Mouse (Mus musculus): ENCODE data around the gene Calhm3. TPM values are rescaled to one million over a fixed set of nuclear protein-coding genes. Genes with fewer than 3 reads are reported as not detected.
A peak's percentile ranks its signal among the peaks of the same experiment; 100 is the strongest.
"Not testable (repeated sequence)": the region's sequence is repeated elsewhere in the genome, so short reads cannot be mapped to it uniquely, and the experiment has no call there.

Calhm3 gene
- polyA plus RNA-seq, 1 experiment from 2014 or later, result not detected

GRCm38 (mm10) chr19:47166758-47167157 lies 9.2 kb upstream of the Calhm3 start:
- no peak overlapping the region for H3K4me3 ChIP-seq (replicated peaks)
- WGBS, result 36% methylated on average over 3 of the region's 3 CpGs
- no peaks in the 10 kb centered on the region for H3K36me3 ChIP-seq
- H3K27me3 ChIP-seq (replicated peaks), result no peaks in the 10 kb centered on the region
- no peak for ATAC-seq (ENCODE audit: insufficient read depth, low FRiP score, low read depth)
- H3K9me3 ChIP-seq, result no peaks in the 10 kb centered on the region
- H3K4me1 ChIP-seq, result peaks cover 13% of the 10 kb centered on the region; the same call in 1 of the 2 replicates
- no peak overlapping the region for H3K27ac ChIP-seq
- no peak overlapping the region for H3K9ac ChIP-seq
- H3K4me2 ChIP-seq, result no peak overlapping the region

- H3K4me1 ChIP-seq, result peaks cover 7% of the 10 kb centered on the region; the same call in 1 of the 2 replicates
- no peaks in the 10 kb centered on the region for H3K27me3 ChIP-seq (replicated peaks)
- no peak overlapping the region for H3K4me3 ChIP-seq (replicated peaks)
- no peaks in the 10 kb centered on the region for H3K36me3 ChIP-seq
- H3K27ac ChIP-seq, result no peak overlapping the region
- 93% methylated on average over 6 of the region's 6 CpGs for WGBS
- H3K9ac ChIP-seq, result no peak overlapping the region
- ATAC-seq (ENCODE audit: insufficient read depth, low FRiP score, low read depth), result no peak
- no peaks in the 10 kb centered on the region for H3K9me3 ChIP-seq
- H3K4me2 ChIP-seq, result no peak overlapping the region
Observed at GRCm38 (mm10) chr19:47163176-47163744, 5.7 kb upstream of the Calhm3 start.

- Histone ChIP-seq H3K4me1 (no peaks in the 10 kb centered on the region; the same call in 1 of the 2 replicates), H3K36me3 (no peaks in the 10 kb centered on the region), H3K4me2 (no peak overlapping the region), H3K4me3 (replicated peaks) (no peak overlapping the region), H3K27ac (no peak overlapping the region), H3K9ac (no peak overlapping the region), H3K27me3 (replicated peaks) (no peaks in the 10 kb centered on the region), H3K9me3 (no peaks in the 10 kb centered on the region)
- no peak for ATAC-seq (ENCODE audit: insufficient read depth, low FRiP score, low read depth)
- 56% methylated on average over 4 of the region's 4 CpGs for whole genome bisulfite sequencing
Observed at GRCm38 (mm10) chr19:47161669-47162068, 4.1 kb upstream of the Calhm3 start.

- WGBS, result 91% methylated on average over 7 of the region's 7 CpGs
- Histone ChIP-seq H3K4me1 (no peaks in the 10 kb centered on the region), H3K9me3 (no peaks in the 10 kb centered on the region)
Observed at GRCm38 (mm10) chr19:47153767-47154166, 3.8 kb downstream of the Calhm3 start.

GRCm38 (mm10) chr19:47152062-47152369 lies 5.5 kb downstream of the Calhm3 start:
- Histone ChIP-seq H3K27me3 (replicated peaks) (no peaks in the 10 kb centered on the region; the same call in 1 of the 2 replicates), H3K4me1 (no peaks in the 10 kb centered on the region), H3K9me3 (no peaks in the 10 kb centered on the region), H3K36me3 (no peaks in the 10 kb centered on the region), H3K9ac (no peak overlapping the region), H3K27ac (no peak overlapping the region), H3K4me3 (replicated peaks) (peak overlapping the region; percentile 22; the same call in 1 of the 2 replicates), H3K4me2 (peak overlapping the region; percentile 50)
- WGBS, result 64% methylated on average over 12 of the region's 12 CpGs
- no peak for ATAC-seq (ENCODE audit: insufficient read depth, low FRiP score, low read depth)

More at GRCm38 (mm10) chr19:47153767-47154166, 3.8 kb downstream of the Calhm3 start:
- Histone ChIP-seq H3K27me3 (replicated peaks) (no peaks in the 10 kb centered on the region; the same call in 1 of the 2 replicates), H3K9ac (no peak overlapping the region), H3K4me2 (no peak overlapping the region), H3K27ac (no peak overlapping the region), H3K4me3 (replicated peaks) (no peak overlapping the region), H3K36me3 (no peaks in the 10 kb centered on the region)
- no peak for ATAC-seq (ENCODE audit: insufficient read depth, low FRiP score, low read depth)

- no peak for ATAC-seq (ENCODE audit: insufficient read depth, low FRiP score, low read depth)
- no peak overlapping the region for H3K9ac ChIP-seq
- 27% methylated on average over 32 of the region's 32 CpGs for WGBS
Observed at GRCm38 (mm10) chr19:47151332-47152061, 6.1 kb downstream of the Calhm3 start.

GRCm38 (mm10) chr19:47149854-47150253 lies 7.7 kb downstream of the Calhm3 start:
- WGBS, result 33% methylated on average over 4 of the region's 4 CpGs
- Histone ChIP-seq H3K9me3 (no peaks in the 10 kb centered on the region), H3K36me3 (no peaks in the 10 kb centered on the region)

More at GRCm38 (mm10) chr19:47151332-47152061, 6.1 kb downstream of the Calhm3 start:
- H3K4me3 ChIP-seq (replicated peaks), result peak overlapping the region; percentile 22; the same call in 1 of the 2 replicates
- H3K9me3 ChIP-seq, result no peaks in the 10 kb centered on the region
- H3K4me1 ChIP-seq, result no peaks in the 10 kb centered on the region
- H3K27me3 ChIP-seq (replicated peaks), result no peaks in the 10 kb centered on the region; the same call in 1 of the 2 replicates
- H3K4me2 ChIP-seq, result peak overlapping the region; percentile 50
- H3K36me3 ChIP-seq, result no peaks in the 10 kb centered on the region
- H3K27ac ChIP-seq, result no peak overlapping the region

GRCm38 (mm10) chr19:47148267-47148847 lies 9.2 kb downstream of the Calhm3 start:
- 64% methylated on average over 5 of the region's 5 CpGs for WGBS
- H3K9ac ChIP-seq, result no peak overlapping the region
- H3K4me3 ChIP-seq (replicated peaks), result no peak overlapping the region
- no peaks in the 10 kb centered on the region for H3K4me1 ChIP-seq
- no peaks in the 10 kb centered on the region for H3K36me3 ChIP-seq
- no peaks in the 10 kb centered on the region for H3K9me3 ChIP-seq
- ATAC-seq (ENCODE audit: insufficient read depth, low FRiP score, low read depth), result no peak
- no peak overlapping the region for H3K27ac ChIP-seq
- H3K27me3 ChIP-seq (replicated peaks), result no peaks in the 10 kb centered on the region; the same call in 1 of the 2 replicates
- no peak overlapping the region for H3K4me2 ChIP-seq

More at GRCm38 (mm10) chr19:47149854-47150253, 7.7 kb downstream of the Calhm3 start:
- no peaks in the 10 kb centered on the region for H3K4me1 ChIP-seq
- H3K4me2 ChIP-seq, result no peak overlapping the region
- H3K4me3 ChIP-seq (replicated peaks), result no peak overlapping the region
- H3K27ac ChIP-seq, result no peak overlapping the region
- H3K27me3 ChIP-seq (replicated peaks), result no peaks in the 10 kb centered on the region; the same call in 1 of the 2 replicates
- no peak overlapping the region for H3K9ac ChIP-seq
- ATAC-seq (ENCODE audit: insufficient read depth, low FRiP score, low read depth), result no peak

- Histone ChIP-seq H3K9me3 (no peaks in the 10 kb centered on the region), H3K4me1 (no peaks in the 10 kb centered on the region), H3K27me3 (replicated peaks) (no peaks in the 10 kb centered on the region), H3K27ac (no peak within 1 kb of the TSS), H3K4me3 (replicated peaks) (no peak within 1 kb of the TSS), H3K36me3 (no peaks in the 10 kb centered on the region), H3K9ac (no peak within 1 kb of the TSS), H3K4me2 (no peak within 1 kb of the TSS)
- 91% methylated on average over 6 of the region's 6 CpGs for WGBS
- ATAC-seq (ENCODE audit: insufficient read depth, low FRiP score, low read depth), result no peak
Observed at GRCm38 (mm10) chr19:47144154-47144553, 13.4 kb downstream of the Calhm3 start, which contains the start of gene Calhm1. Calhm1 (minus strand) TSS chr19:47144254.

- Histone ChIP-seq H3K27ac (no peak overlapping the region), H3K27me3 (replicated peaks) (no peaks in the 10 kb centered on the region), H3K9me3 (no peaks in the 10 kb centered on the region), H3K4me3 (replicated peaks) (no peak overlapping the region), H3K9ac (no peak overlapping the region), H3K4me1 (peaks cover 9% of the 10 kb centered on the region), H3K36me3 (no peaks in the 10 kb centered on the region), H3K4me2 (no peak overlapping the region)
- 72% methylated on average over 6 of the region's 6 CpGs for WGBS
- no peak for ATAC-seq (ENCODE audit: insufficient read depth, low FRiP score, low read depth)
Observed at GRCm38 (mm10) chr19:47142438-47142837, 15.1 kb downstream of the Calhm3 start.

GRCm38 (mm10) chr19:47139611-47140010 lies 18.0 kb downstream of the Calhm3 start:
- not testable (repeated sequence) for H3K27me3 ChIP-seq (replicated peaks)

More at GRCm38 (mm10) chr19:47139611-47140010, 18.0 kb downstream of the Calhm3 start:
- ATAC-seq (ENCODE audit: insufficient read depth, low FRiP score, low read depth); H3K9me3 ChIP-seq; H3K4me2 ChIP-seq; H3K9ac ChIP-seq; H3K4me3 ChIP-seq (replicated peaks); H3K36me3 ChIP-seq; H3K27ac ChIP-seq: not testable (repeated sequence)
- H3K4me1 ChIP-seq, result peaks cover 18% of the 10 kb centered on the region
- WGBS, result 29% methylated on average over 7 of the region's 7 CpGs
